Mouse (Mus musculus) bone marrow macrophage, adult 2 months (primary cell): ENCODE data around the gene Galnt17.

Experiments
- CTCF ChIP-seq: IDR thresholded peaks from 2 replicates; pipeline ENCODE4 v1.5.1; 2012; ENCODE audit warnings: low read depth, mild to moderate bottlenecking, low read length, moderate library complexity
- POLR2A ChIP-seq: IDR thresholded peaks from 2 replicates; pipeline ENCODE4 v1.6.1; 2012; ENCODE audit warnings: mild to moderate bottlenecking, low read depth, low read length, borderline replicate concordance

DNA sequence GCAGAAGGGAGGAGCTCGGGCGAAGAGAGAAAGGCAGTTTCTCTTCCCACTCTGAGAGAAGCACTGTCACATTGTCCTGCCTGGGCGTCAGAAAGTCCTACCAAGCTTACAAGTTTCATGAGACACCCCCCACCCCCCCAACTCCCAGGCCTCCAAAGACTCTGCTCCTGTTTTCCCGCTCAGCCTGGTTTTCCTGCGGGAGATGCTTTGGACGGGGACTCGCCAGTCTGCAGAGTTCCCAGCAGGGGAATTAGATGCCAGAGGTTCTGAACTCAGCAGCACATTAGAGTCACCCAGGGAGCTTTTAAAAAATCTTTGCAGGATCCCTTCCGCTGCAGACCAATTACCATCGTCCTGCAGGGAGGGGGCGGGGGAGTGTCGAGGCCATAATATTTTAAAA is 456.1 kb downstream of the Galnt17 start:
- TF ChIP-seq CTCF (no peak), POLR2A (no peak)
